In the genomic region with DNA sequence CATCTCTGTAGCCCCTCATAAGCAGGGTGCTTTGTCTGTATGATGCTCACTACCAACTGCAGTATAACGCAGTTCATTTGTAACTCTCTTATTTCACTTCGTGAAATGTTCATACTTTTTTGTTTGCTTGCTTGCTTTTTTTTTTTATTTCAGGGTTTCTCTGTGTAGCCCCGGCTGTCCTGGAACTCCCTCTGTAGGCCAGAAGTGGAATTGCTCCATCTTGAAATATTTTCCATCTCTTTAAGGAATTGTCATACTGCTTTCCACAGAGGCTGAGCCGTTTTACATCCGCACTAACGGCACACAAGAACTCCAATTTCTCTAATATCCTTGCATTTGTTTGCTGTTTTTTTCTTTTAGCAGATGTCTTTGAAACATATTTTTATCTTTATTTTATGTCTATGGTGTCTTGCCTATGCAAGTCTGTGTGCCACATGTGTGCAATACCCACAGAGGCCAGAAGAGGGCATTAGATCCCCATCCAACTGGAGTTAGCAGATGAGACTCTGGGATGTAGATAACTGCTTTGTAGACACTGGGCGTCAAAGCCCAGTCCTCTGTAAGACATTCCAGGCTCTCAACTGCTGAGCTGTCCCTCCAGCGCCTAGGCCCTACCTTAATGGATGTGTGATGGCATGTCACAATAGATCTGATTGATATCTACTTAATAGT, we compare ENCODE assay signal across 10 mouse cellular contexts. TPM values are rescaled to one million over a fixed set of nuclear protein-coding genes. Genes with fewer than 3 reads are reported as not detected.
DNase-seq lines count a peak whose midpoint lies in the region; ATAC-seq lines count a peak whose summit lies in the region.
"Had no signal": no experiment of that assay in that cellular context is flagged by ENCODE, and none has a peak within 500 bp of the region (broad histone marks: within the 10 kb centered on the region; RNA-seq: fewer than 3 reads in every experiment).

No protein-coding gene starts in this region.

- no peak for ATAC-seq in kidney, embryonic 14.5 days (ENCODE audit: low FRiP score, low TSS enrichment)

- H3K4me1 ChIP-seq in kidney, embryonic 14.5 days (ENCODE audit: control insufficient read depth, insufficient read depth, low read length) = no peaks in the 10 kb centered on the region
- H3K4me1 ChIP-seq: limb, embryonic 12.5 days had no signal

- H3K27me3 ChIP-seq in kidney, embryonic 14.5 days (ENCODE audit: control insufficient read depth, insufficient read depth, low read length) = no peaks in the 10 kb centered on the region
- H3K27me3 ChIP-seq in splenic B cell, adult 2 months (ENCODE audit: control insufficient read depth, insufficient read depth, low read length, poor library complexity, severe bottlenecking) = no peaks in the 10 kb centered on the region
- H3K27me3 ChIP-seq: limb, embryonic 12.5 days had no signal

- H3K4me3 ChIP-seq in kidney, embryonic 14.5 days (ENCODE audit: low read length) = no peak overlapping the region
- H3K4me3 ChIP-seq: limb, embryonic 12.5 days had no signal

- DNase-seq in adrenal gland, postnatal 10 days = peak; percentile 34
- DNase-seq in adrenal gland, adult 2 months = no peak
- DNase-seq in kidney, adult 9 months = peak; percentile 53
- peak; percentile 8 for DNase-seq in CD4-positive helper T cell, adult 2 months (ENCODE audit: low read depth, low spot score)
- DNase-seq in embryo, embryonic 11.5 days (ENCODE audit: low read depth, low spot score) = peak; percentile 14
- peak; percentile 27 for DNase-seq in splenic B cell, adult 2 months (ENCODE audit: low read depth, low spot score)
- DNase-seq in urinary bladder, postnatal 14 days (ENCODE audit: low spot score) = no peak

- no peaks in the 10 kb centered on the region for H3K36me3 ChIP-seq in kidney, embryonic 14.5 days (ENCODE audit: control insufficient read depth, insufficient read depth, low read length)
- H3K36me3 ChIP-seq in splenic B cell, adult 2 months (ENCODE audit: control insufficient read depth, insufficient read depth, low read length, poor library complexity, severe bottlenecking) = no peaks in the 10 kb centered on the region
- H3K36me3 ChIP-seq: limb, embryonic 12.5 days had no signal

- H3K9ac ChIP-seq in kidney, embryonic 14.5 days (ENCODE audit: low read depth, low read length) = no peak overlapping the region
- H3K9ac ChIP-seq: limb, embryonic 12.5 days had no signal

- no peak overlapping the region for H3K27ac ChIP-seq in kidney, embryonic 14.5 days (ENCODE audit: low read depth, low read length)
- H3K27ac ChIP-seq: limb, embryonic 12.5 days had no signal

- H3K4me2 ChIP-seq in kidney, embryonic 14.5 days (replicated peaks; ENCODE audit: low read depth, low read length) = no peak overlapping the region
- H3K4me2 ChIP-seq: limb, embryonic 12.5 days had no signal

- WGBS in kidney, embryonic 14.5 days = 80% methylated on average over 8 of the region's 8 CpGs

- H3K9me3 ChIP-seq in kidney, embryonic 14.5 days (ENCODE audit: control insufficient read depth, low read length) = no peaks in the 10 kb centered on the region; the same call in 1 of the 2 replicates

RNA-seq across cellular contexts. Expression of gene Slc22a16, which starts 13.6 kb away (rescaled TPM):
- not detected for total RNA-seq in adrenal gland, postnatal 10 days (2021)
- total RNA-seq in adrenal gland, adult 2 months (2021) = not detected
- not detected in 2 replicates for polyA plus RNA-seq in adrenal gland, adult 2 months (2012; rRNA removed)
- not detected in 2 replicates for polyA plus RNA-seq in kidney, embryonic 14.5 days (2014; fragmentation: Nextera tagmentation; extraction: Ambion mirVana)
- polyA plus RNA-seq: frontal cortex, adult 2 months; limb, embryonic 12.5 days had no signal

RNA-seq across cellular contexts. Expression of gene Ddo, which starts 46.1 kb away (rescaled TPM):
- total RNA-seq in adrenal gland, postnatal 10 days (2021) = 10 to 100 TPM; 25.3 to 36.5 TPM
- total RNA-seq in adrenal gland, adult 2 months (2021) = 10 to 100 TPM; 12.4 to 12.9 TPM
- 5.7 and 8.9 TPM in 2 replicates for polyA plus RNA-seq in adrenal gland, adult 2 months (2012; rRNA removed)
- polyA plus RNA-seq in kidney, embryonic 14.5 days (2014; fragmentation: Nextera tagmentation; extraction: Ambion mirVana) = 0.14 and 0.20 TPM in 2 replicates
- polyA plus RNA-seq: limb, embryonic 12.5 days had no signal

Comparison
In these comparisons a context has a peak if more than half of its experiments do, and no peak if none do; other contexts are left out.
1. DNase-seq: peak in adrenal gland, postnatal 10 days (single experiment), kidney, adult 9 months (single experiment), CD4-positive helper T cell, adult 2 months (single experiment), embryo, embryonic 11.5 days (single experiment) and splenic B cell, adult 2 months (single experiment); none in adrenal gland, adult 2 months (single experiment) and urinary bladder, postnatal 14 days (single experiment).